Mouse (Mus musculus): Measurements from ENCODE around the gene Tmem161b. TPM values are rescaled to one million over a fixed set of nuclear protein-coding genes. Genes with fewer than 3 reads are reported as not detected.
"Not testable (repeated sequence)": the region's sequence is repeated elsewhere in the genome, so short reads cannot be mapped to it uniquely, and the experiment has no call there.

Tmem161b gene
- polyA plus RNA-seq (2016; fragmentation: Nextera tagmentation; extraction: Ambion mirVana) = 12.4 and 14.8 TPM in 2 replicates

GRCm38 (mm10) chr13:84221820-84222681 lies at the start of gene Tmem161b:
Gene Tmem161b (plus strand): TSS chr13:84222296.
- Histone ChIP-seq H3K4me2 (peak within 1 kb of the TSS; percentile 97), H3K4me1 (replicated peaks) (peaks cover 12% of the 10 kb centered on the region), H3K4me3 (peak within 1 kb of the TSS; percentile 97), H3K36me3 (no peaks in the 10 kb centered on the region), H3K27me3 (replicated peaks) (no peaks in the 10 kb centered on the region), H3K9me3 (replicated peaks) (no peaks in the 10 kb centered on the region), H3K27ac (ENCODE audit: poor library complexity, severe bottlenecking) (peak within 1 kb of the TSS; percentile 70), H3K9ac (peak within 1 kb of the TSS; percentile 90)
- WGBS = under 1% methylated on average over 46 of the region's 52 CpGs
- peak; percentile 99 for ATAC-seq (ENCODE audit: insufficient number of reproducible peaks, low FRiP score)

DNA sequence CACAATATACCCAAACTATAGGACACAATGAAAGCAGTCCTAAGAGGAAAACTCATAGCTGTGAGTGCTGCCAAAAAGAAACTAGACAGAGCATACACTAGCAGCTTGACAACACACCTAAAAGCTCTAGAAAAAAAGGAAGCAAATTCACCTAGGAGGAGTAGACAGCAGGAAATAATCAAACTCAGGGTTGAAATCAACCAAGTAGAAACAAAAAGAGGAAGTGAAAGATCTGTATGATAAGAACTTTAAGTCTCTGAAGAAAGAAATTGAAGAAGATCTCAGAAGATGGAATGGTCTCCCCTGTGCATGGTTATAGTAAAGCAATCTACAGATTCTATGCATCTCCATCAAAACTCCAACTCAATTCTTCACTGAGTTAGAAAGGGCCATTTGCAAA lies 36.3 kb upstream of the Tmem161b start:
- ATAC-seq (ENCODE audit: insufficient number of reproducible peaks, low FRiP score); H3K4me1 ChIP-seq (replicated peaks); H3K9ac ChIP-seq; H3K4me2 ChIP-seq; H3K27me3 ChIP-seq (replicated peaks); H3K4me3 ChIP-seq; H3K27ac ChIP-seq (ENCODE audit: poor library complexity, severe bottlenecking); H3K9me3 ChIP-seq (replicated peaks); H3K36me3 ChIP-seq: not testable (repeated sequence)

GRCm38 (mm10) chr13:84192723-84193122 lies 29.4 kb upstream of the Tmem161b start:
- no peaks in the 10 kb centered on the region for H3K4me1 ChIP-seq (replicated peaks)
- no peak overlapping the region for H3K4me3 ChIP-seq
- H3K27me3 ChIP-seq (replicated peaks) = no peaks in the 10 kb centered on the region
- H3K4me2 ChIP-seq = no peak overlapping the region
- no peak for ATAC-seq (ENCODE audit: insufficient number of reproducible peaks, low FRiP score)
- no peak overlapping the region for H3K9ac ChIP-seq
- no peaks in the 10 kb centered on the region for H3K9me3 ChIP-seq (replicated peaks)
- no peaks in the 10 kb centered on the region for H3K36me3 ChIP-seq
- no peak overlapping the region for H3K27ac ChIP-seq (ENCODE audit: poor library complexity, severe bottlenecking)
- 66% methylated on average over 3 of the region's 3 CpGs for WGBS

DNA sequence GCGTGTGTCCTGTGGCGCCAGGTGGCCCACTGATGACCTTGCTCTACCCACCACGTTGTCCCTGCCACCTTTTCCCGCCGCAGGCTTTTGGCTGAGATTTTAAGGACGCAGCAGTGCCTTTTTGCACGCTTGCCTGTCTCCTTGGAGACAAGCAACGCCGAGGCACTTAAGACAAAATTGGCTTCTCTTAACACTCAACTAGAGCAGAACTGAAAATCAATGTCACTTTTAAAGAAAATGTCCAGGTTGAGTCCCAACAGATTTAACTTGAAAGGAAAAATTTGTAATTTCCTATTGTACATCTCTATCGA lies 541 bp downstream of the Tmem161b start:
- Histone ChIP-seq H3K27me3 (replicated peaks) (no peaks in the 10 kb centered on the region), H3K9me3 (replicated peaks) (no peaks in the 10 kb centered on the region), H3K27ac (ENCODE audit: poor library complexity, severe bottlenecking) (peak overlapping the region; percentile 70), H3K4me3 (peak overlapping the region; percentile 97), H3K4me2 (peak overlapping the region; percentile 97), H3K36me3 (peaks cover under 1% of the 10 kb centered on the region; the same call in 1 of the 2 replicates), H3K9ac (peak overlapping the region; percentile 90), H3K4me1 (replicated peaks) (peaks cover 12% of the 10 kb centered on the region)
- no peak for ATAC-seq (ENCODE audit: insufficient number of reproducible peaks, low FRiP score)
- 5% methylated on average over 10 of the region's 10 CpGs for WGBS

GRCm38 (mm10) chr13:84223018-84223417 lies 922 bp downstream of the Tmem161b start:
- ATAC-seq (ENCODE audit: insufficient number of reproducible peaks, low FRiP score) = no peak
- no peak overlapping the region for H3K27ac ChIP-seq (ENCODE audit: poor library complexity, severe bottlenecking)
- 35% methylated on average over 5 of the region's 5 CpGs for WGBS

GRCm38 (mm10) chr13:84234019-84234418 lies 11.9 kb downstream of the Tmem161b start:
- no peaks in the 10 kb centered on the region for H3K4me1 ChIP-seq (replicated peaks)
- peaks cover 19% of the 10 kb centered on the region for H3K36me3 ChIP-seq
- H3K9ac ChIP-seq = no peak overlapping the region
- H3K27me3 ChIP-seq (replicated peaks) = no peaks in the 10 kb centered on the region
- no peak overlapping the region for H3K4me2 ChIP-seq
- WGBS = 87% methylated on average over 2 of the region's 2 CpGs
- no peak overlapping the region for H3K4me3 ChIP-seq
- H3K9me3 ChIP-seq (replicated peaks) = peaks cover 18% of the 10 kb centered on the region
- no peak for ATAC-seq (ENCODE audit: insufficient number of reproducible peaks, low FRiP score)
- no peak overlapping the region for H3K27ac ChIP-seq (ENCODE audit: poor library complexity, severe bottlenecking)

More at GRCm38 (mm10) chr13:84223018-84223417, 922 bp downstream of the Tmem161b start:
- Histone ChIP-seq H3K36me3 (peaks cover 3% of the 10 kb centered on the region; the same call in 1 of the 2 replicates), H3K4me2 (peak overlapping the region; percentile 97), H3K4me1 (replicated peaks) (peaks cover 12% of the 10 kb centered on the region), H3K27me3 (replicated peaks) (no peaks in the 10 kb centered on the region), H3K4me3 (peak overlapping the region; percentile 97), H3K9ac (peak overlapping the region; percentile 90; the same call in 1 of the 2 replicates), H3K9me3 (replicated peaks) (no peaks in the 10 kb centered on the region)

- 84% methylated on average over 7 of the region's 7 CpGs for WGBS
These were observed 14.7 kb downstream of the Tmem161b start for GRCm38 (mm10) chr13:84236768-84237167.

DNA sequence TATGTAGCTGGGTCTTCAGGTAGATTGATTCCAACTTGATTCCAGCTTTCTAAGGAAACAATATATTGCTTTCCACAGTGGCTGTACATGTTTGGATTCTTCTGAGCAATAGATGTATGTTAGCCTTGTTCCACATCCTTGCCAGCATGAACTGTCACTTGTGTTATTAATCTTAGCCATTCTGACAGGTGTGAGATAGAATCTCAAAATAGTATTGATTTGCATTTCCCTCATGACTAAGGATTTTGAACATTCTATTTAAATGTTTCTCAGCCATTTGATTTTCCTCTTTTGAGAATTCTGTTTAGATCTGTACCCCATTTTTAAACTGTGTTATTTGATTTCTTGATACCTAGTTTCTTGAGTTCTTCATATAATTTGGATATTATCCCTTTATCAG lies 16.1 kb downstream of the Tmem161b start:
- no peak for ATAC-seq (ENCODE audit: insufficient number of reproducible peaks, low FRiP score)
- H3K27ac ChIP-seq (ENCODE audit: poor library complexity, severe bottlenecking) = no peak overlapping the region
- no peak overlapping the region for H3K4me2 ChIP-seq
- H3K9ac ChIP-seq = no peak overlapping the region
- peaks cover 19% of the 10 kb centered on the region for H3K36me3 ChIP-seq
- peaks cover 7% of the 10 kb centered on the region for H3K4me1 ChIP-seq (replicated peaks)
- peaks cover 18% of the 10 kb centered on the region for H3K9me3 ChIP-seq (replicated peaks)
- no peaks in the 10 kb centered on the region for H3K27me3 ChIP-seq (replicated peaks)
- no peak overlapping the region for H3K4me3 ChIP-seq

More at GRCm38 (mm10) chr13:84236768-84237167, 14.7 kb downstream of the Tmem161b start:
- Histone ChIP-seq H3K9me3 (replicated peaks) (peaks cover 18% of the 10 kb centered on the region), H3K9ac (no peak overlapping the region), H3K4me2 (no peak overlapping the region), H3K27me3 (replicated peaks) (no peaks in the 10 kb centered on the region), H3K4me3 (no peak overlapping the region), H3K4me1 (replicated peaks) (0 out of 2 replicates have a peak, but pooled peaks cover 2% of the 10 kb centered on the region), H3K36me3 (peaks cover 19% of the 10 kb centered on the region), H3K27ac (ENCODE audit: poor library complexity, severe bottlenecking) (no peak overlapping the region)
- ATAC-seq (ENCODE audit: insufficient number of reproducible peaks, low FRiP score) = no peak

GRCm38 (mm10) chr13:84248065-84248464 lies 26.0 kb downstream of the Tmem161b start:
- WGBS = 87% methylated on average over 3 of the region's 3 CpGs
- Histone ChIP-seq H3K27me3 (replicated peaks) (no peaks in the 10 kb centered on the region), H3K27ac (ENCODE audit: poor library complexity, severe bottlenecking) (no peak overlapping the region), H3K36me3 (no peaks in the 10 kb centered on the region), H3K4me1 (replicated peaks) (no peaks in the 10 kb centered on the region), H3K9me3 (replicated peaks) (no peaks in the 10 kb centered on the region), H3K9ac (no peak overlapping the region), H3K4me3 (no peak overlapping the region), H3K4me2 (no peak overlapping the region)
- ATAC-seq (ENCODE audit: insufficient number of reproducible peaks, low FRiP score) = no peak

DNA sequence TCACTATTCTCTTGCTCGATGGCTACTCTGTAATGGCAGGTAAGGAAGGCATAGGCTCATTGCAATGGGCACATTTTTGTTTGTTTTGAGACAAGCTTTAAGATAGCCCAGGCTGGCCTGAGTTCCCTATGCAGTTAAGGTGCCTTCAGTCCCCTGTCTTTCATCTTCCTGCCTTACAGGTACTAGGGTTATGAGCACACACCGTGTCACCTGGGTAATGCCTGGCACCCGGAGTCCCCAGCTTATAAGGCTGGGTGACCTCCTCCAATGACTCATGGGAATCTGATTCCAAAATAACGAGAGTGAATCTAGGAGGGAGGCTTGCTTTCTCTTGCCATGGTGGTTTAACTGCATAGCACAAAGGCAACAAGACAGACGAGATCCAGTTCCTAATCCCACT lies 29.2 kb downstream of the Tmem161b start:
- H3K36me3 ChIP-seq = no peaks in the 10 kb centered on the region
- no peaks in the 10 kb centered on the region for H3K27me3 ChIP-seq (replicated peaks)
- no peaks in the 10 kb centered on the region for H3K4me1 ChIP-seq (replicated peaks)
- H3K27ac ChIP-seq (ENCODE audit: poor library complexity, severe bottlenecking) = no peak overlapping the region
- H3K9me3 ChIP-seq (replicated peaks) = no peaks in the 10 kb centered on the region
- H3K4me2 ChIP-seq = no peak overlapping the region
- no peak for ATAC-seq (ENCODE audit: insufficient number of reproducible peaks, low FRiP score)
- H3K4me3 ChIP-seq = no peak overlapping the region
- 80% methylated on average over 5 of the region's 5 CpGs for WGBS
- H3K9ac ChIP-seq = no peak overlapping the region

DNA sequence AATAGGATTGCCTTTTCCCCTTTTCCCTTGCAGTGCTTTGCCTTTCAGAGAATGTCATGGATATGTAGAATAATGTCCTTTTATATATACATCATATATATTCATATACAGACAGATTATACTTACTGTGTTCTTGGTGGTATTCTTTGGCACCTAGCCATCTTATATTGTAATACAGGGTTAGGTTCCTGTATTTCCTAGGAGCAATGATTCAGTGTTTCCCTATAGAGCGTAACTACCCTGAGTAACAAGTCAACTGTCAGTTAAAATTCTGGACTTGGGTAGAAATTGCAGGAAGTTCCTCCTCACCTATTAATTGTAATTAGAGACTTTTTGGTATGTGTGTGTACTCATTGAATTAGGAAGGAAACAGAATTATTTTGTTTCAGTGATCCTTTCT lies 33.0 kb downstream of the Tmem161b start:
- Histone ChIP-seq H3K4me3 (no peak overlapping the region), H3K36me3 (peaks cover 4% of the 10 kb centered on the region), H3K4me2 (no peak overlapping the region), H3K9ac (no peak overlapping the region), H3K27ac (ENCODE audit: poor library complexity, severe bottlenecking) (no peak overlapping the region), H3K4me1 (replicated peaks) (no peaks in the 10 kb centered on the region), H3K27me3 (replicated peaks) (no peaks in the 10 kb centered on the region), H3K9me3 (replicated peaks) (no peaks in the 10 kb centered on the region)
- 87% methylated on average over 1 of the region's 1 CpGs for WGBS
- no peak for ATAC-seq (ENCODE audit: insufficient number of reproducible peaks, low FRiP score)
